Mouse (Mus musculus) neural tube, embryonic 15.5 days (tissue): ENCODE data around the gene Hectd2. TPM values are rescaled to one million over a fixed set of nuclear protein-coding genes. Genes with fewer than 3 reads are reported as not detected.

Experiments used
- ATAC-seq: fragments of 200-750 bp; cut with Nextera tagmentation; 2 replicates; pipeline ENCODE4 v1.8.0; 2017; ENCODE audit warnings: mild to moderate bottlenecking, moderate TSS enrichment, moderate library complexity; ENCODE audit not compliant: low FRiP score
- H3K27ac ChIP-seq: fragments of 300-500 bp; sonication (generic); replicated peaks from 2 replicates; pipeline ENCODE4 v1.5.1; 2015; ENCODE audit warnings: mild to moderate bottlenecking, inconsistent platforms
- H3K27me3 ChIP-seq: fragments of 300-500 bp; sonication (generic); replicated peaks from 2 replicates; pipeline ENCODE4 v1.6.1; 2015; ENCODE audit warnings: inconsistent platforms
- H3K36me3 ChIP-seq: fragments of 300-500 bp; sonication (generic); 2 replicates; pipeline ENCODE4 v1.6.1; 2015; ENCODE audit warnings: inconsistent platforms
- H3K4me1 ChIP-seq: fragments of 300-500 bp; sonication (generic); 2 replicates; pipeline ENCODE4 v1.6.1; 2015; ENCODE audit warnings: inconsistent platforms
- H3K4me2 ChIP-seq: fragments of 300-500 bp; sonication (generic); 2 replicates; pipeline ENCODE4 v1.6.1; 2015; ENCODE audit warnings: inconsistent platforms, mild to moderate bottlenecking, moderate library complexity
- H3K4me3 ChIP-seq: fragments of 300-500 bp; sonication (generic); replicated peaks from 2 replicates; pipeline ENCODE4 v1.5.1; 2015; ENCODE audit warnings: mild to moderate bottlenecking, inconsistent platforms
- H3K9ac ChIP-seq: fragments of 300-500 bp; sonication (generic); replicated peaks from 2 replicates; pipeline ENCODE4 v1.6.1; 2015; ENCODE audit warnings: mild to moderate bottlenecking, inconsistent platforms
- H3K9me3 ChIP-seq: fragments of 300-500 bp; sonication (generic); replicated peaks from 2 replicates; pipeline ENCODE4 v1.6.1; 2016; ENCODE audit warnings: inconsistent platforms
- WGBS: fragments of 180-500 bp; shearing (Covaris S2); methylation state at CpG from one replicate; pipeline ENCODE4 v1.1.7; 2015; ENCODE audit warnings: mixed read lengths; 5-methylcytosine and 5-hydroxymethylcytosine counted together
- polyA plus RNA-seq: library from polyadenylated mRNA; unstranded; fragments of >200 nt; fragmentation: Nextera tagmentation; extraction: Ambion mirVana; gene quantifications from 2 replicates; pipeline ENCODE4 v1.2.1, GENCODE M21; 2015

Hectd2 gene
- polyA plus RNA-seq, 1 experiment from 2014 or later: 10.0 TPM

- Histone ChIP-seq H3K9ac (no peak overlapping the region), H3K9me3 (no peaks in the 10 kb centered on the region), H3K4me3 (no peak overlapping the region), H3K36me3 (no peaks in the 10 kb centered on the region), H3K27me3 (no peaks in the 10 kb centered on the region), H3K27ac (peak overlapping the region; percentile 78; the same call in 1 of the 2 replicates), H3K4me2 (no peak overlapping the region), H3K4me1 (peaks cover 33% of the 10 kb centered on the region)
- WGBS: 10% methylated on average over 6 of the region's 6 CpGs
- no peak for ATAC-seq
Observed at GRCm38 (mm10) chr19:36535878-36536277, 18.6 kb upstream of the Hectd2 start.

DNA sequence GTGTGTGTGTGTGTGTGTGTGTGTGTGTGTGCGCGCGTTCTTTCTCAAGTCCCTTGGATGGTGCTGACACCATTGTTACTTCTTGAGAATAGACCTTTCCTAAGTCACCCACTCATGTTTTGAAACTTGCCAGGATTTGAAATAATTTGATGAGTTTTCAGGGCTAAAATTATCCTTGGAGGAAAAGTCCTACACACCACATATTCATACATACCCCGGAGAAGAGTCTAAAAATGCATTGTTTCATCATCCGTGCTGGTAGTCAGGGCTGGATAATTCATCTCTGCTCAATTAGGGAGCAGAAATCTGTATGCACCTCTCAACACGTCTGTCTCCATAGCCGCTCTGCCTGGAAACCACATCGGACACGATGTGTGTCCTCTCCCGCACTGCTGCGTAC is 17.5 kb upstream of the Hectd2 start:
- 69% methylated on average over 11 of the region's 11 CpGs for WGBS
- H3K4me2 ChIP-seq: no peak overlapping the region
- no peak overlapping the region for H3K9ac ChIP-seq
- H3K27ac ChIP-seq: 0 out of 2 replicates have a peak overlapping the region, but pooled peaks have one; percentile 78
- peaks cover 33% of the 10 kb centered on the region for H3K4me1 ChIP-seq
- no peak overlapping the region for H3K4me3 ChIP-seq
- H3K9me3 ChIP-seq: no peaks in the 10 kb centered on the region
- no peaks in the 10 kb centered on the region for H3K36me3 ChIP-seq
- no peak for ATAC-seq
- H3K27me3 ChIP-seq: no peaks in the 10 kb centered on the region

- Histone ChIP-seq H3K4me3 (no peak overlapping the region), H3K4me1 (peaks cover 28% of the 10 kb centered on the region), H3K9me3 (no peaks in the 10 kb centered on the region), H3K36me3 (no peaks in the 10 kb centered on the region), H3K27ac (no peak overlapping the region), H3K27me3 (no peaks in the 10 kb centered on the region), H3K9ac (no peak overlapping the region), H3K4me2 (no peak overlapping the region)
- ATAC-seq: peak; percentile 54; the same call in 1 of the 2 replicates
- 9% methylated on average over 4 of the region's 4 CpGs for WGBS
Observed at GRCm38 (mm10) chr19:36538528-36538927, 15.9 kb upstream of the Hectd2 start.

DNA sequence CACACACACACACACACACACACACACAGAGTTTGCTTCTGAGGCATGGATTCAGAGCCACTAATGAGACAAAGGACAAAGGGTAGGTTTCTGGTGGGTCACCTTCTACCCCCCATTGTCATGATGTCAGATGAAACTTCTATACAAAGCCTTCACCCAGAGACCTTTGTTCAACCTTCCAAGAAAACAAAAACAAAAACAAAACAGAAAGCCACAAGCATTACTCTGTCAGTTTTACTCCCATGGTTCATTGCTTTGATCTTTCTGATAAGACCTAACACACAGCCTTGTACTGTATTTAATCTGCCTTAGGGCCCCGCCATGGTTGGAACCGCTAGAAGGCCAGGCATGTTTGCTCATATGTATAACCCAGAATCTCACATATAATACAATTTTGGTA is 15.1 kb upstream of the Hectd2 start:
- no peak overlapping the region for H3K4me3 ChIP-seq
- WGBS: 93% methylated on average over 2 of the region's 2 CpGs
- peaks cover 20% of the 10 kb centered on the region for H3K4me1 ChIP-seq
- H3K9me3 ChIP-seq: no peaks in the 10 kb centered on the region
- ATAC-seq: no peak
- H3K27ac ChIP-seq: no peak overlapping the region
- H3K9ac ChIP-seq: no peak overlapping the region
- no peaks in the 10 kb centered on the region for H3K27me3 ChIP-seq
- H3K36me3 ChIP-seq: no peaks in the 10 kb centered on the region
- H3K4me2 ChIP-seq: no peak overlapping the region

DNA sequence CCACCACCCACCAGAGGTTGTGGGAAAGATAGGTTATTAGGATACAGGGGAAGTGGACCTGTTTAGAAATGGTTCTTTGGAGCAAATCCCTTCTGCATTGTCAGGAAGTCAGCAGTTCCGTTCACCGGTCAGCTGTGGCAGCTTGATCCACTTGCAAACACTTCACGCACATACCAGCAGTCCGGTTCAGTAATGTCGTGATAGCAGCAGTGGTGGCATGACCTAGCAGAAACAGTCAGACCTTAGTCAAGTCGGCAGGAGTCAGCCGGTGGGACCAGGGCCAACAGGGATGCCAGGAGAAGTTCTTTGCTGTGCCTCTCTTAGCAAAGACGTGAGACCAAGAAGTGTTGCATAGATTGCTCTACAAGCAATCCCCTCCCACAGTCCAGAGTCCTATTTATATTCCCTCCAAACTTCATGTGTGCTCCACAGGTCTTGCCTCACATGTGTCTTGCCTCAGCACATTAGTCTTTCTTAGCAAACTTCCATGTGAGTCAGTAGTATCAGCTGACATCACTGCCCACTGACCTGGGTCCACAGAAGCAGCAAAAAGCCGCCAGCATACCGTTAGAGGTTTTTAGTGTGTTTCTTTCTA is 14.3 kb upstream of the Hectd2 start:
- Histone ChIP-seq H3K9ac (no peak overlapping the region), H3K27me3 (no peaks in the 10 kb centered on the region), H3K4me3 (no peak overlapping the region), H3K36me3 (no peaks in the 10 kb centered on the region), H3K4me2 (no peak overlapping the region), H3K4me1 (peaks cover 12% of the 10 kb centered on the region), H3K9me3 (no peaks in the 10 kb centered on the region), H3K27ac (no peak overlapping the region)
- no peak for ATAC-seq
- WGBS: 87% methylated on average over 10 of the region's 10 CpGs

DNA sequence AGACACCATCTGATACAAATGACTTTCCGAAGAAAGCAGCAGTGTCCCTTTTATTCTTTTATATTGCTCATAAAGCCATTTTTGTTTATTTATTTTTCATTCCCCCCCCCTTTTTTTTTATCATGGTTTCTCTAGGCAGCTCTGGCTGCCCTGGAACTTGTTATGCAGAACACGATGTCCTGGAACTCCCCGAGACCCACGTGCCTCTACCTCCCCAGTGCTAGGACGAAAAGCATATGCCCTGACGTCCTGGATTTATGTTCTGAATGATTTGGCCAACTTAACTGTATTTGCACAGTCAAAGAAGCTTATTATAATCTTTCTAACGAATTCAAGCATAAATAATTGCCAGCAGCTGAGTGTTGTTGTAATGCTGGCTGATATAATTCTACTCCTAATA is 13.7 kb upstream of the Hectd2 start:
- no peak overlapping the region for H3K4me3 ChIP-seq
- H3K4me1 ChIP-seq: peaks cover 6% of the 10 kb centered on the region
- H3K27ac ChIP-seq: no peak overlapping the region
- no peak overlapping the region for H3K4me2 ChIP-seq
- H3K9ac ChIP-seq: no peak overlapping the region
- no peaks in the 10 kb centered on the region for H3K9me3 ChIP-seq
- H3K27me3 ChIP-seq: no peaks in the 10 kb centered on the region
- 77% methylated on average over 7 of the region's 7 CpGs for WGBS
- no peaks in the 10 kb centered on the region for H3K36me3 ChIP-seq
- ATAC-seq: no peak

- H3K4me1 ChIP-seq: peaks cover 4% of the 10 kb centered on the region
- peak overlapping the region; percentile 90 for H3K27ac ChIP-seq
- peak overlapping the region; percentile 74 for H3K9ac ChIP-seq
- peak overlapping the region; percentile 85 for H3K4me2 ChIP-seq
- H3K27me3 ChIP-seq: 0 out of 2 replicates have a peak, but pooled peaks cover 3% of the 10 kb centered on the region
- peak; percentile 81 for ATAC-seq
- H3K4me3 ChIP-seq: peak overlapping the region; percentile 89
- 6% methylated on average over 20 of the region's 20 CpGs for WGBS
- no peaks in the 10 kb centered on the region for H3K9me3 ChIP-seq
- H3K36me3 ChIP-seq: no peaks in the 10 kb centered on the region
Observed at GRCm38 (mm10) chr19:36553561-36554045, 836 bp upstream of the Hectd2 start.

DNA sequence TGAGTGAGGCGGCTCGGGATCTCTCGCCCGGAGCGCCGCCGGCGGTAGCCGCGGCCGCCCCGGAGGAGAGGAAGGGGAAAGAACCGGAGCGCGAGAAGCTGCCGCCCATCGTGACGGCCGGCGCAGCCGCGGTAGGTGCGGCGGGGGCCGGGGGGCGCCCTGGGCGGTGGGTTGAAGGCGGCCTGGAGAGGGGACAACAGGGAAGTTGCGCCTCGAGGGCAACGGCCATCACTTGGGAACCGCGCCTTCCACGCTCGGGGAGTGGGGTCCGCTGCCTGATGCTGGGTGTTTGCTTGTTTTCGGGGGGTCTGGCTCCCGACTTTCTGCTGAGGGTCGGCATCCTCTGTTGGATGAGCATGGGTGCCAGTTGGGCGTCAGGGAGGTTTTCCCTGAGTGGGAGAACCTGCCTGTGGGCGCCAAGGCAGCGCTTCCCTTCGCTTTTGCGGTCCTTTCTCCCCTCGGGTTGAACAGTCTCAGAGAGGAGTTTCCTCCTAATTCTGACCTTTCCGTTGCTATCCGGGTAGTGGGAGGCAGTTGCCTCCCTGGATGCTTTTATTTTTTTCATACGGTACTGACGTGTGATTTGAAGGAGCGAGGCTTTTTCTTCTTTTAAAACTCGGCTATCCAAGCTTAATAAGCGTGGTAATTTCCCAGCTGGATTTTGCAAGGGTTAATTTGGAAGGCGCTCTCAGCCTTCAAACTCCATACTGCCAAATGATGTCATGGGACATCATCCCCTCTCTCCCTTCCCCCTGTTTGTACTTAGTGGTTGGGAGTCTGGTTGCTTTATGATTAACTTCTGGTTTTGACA is 551 bp downstream of the Hectd2 start:
- H3K4me3 ChIP-seq: peak overlapping the region; percentile 89
- H3K27me3 ChIP-seq: 0 out of 2 replicates have a peak, but pooled peaks cover 3% of the 10 kb centered on the region

DNA sequence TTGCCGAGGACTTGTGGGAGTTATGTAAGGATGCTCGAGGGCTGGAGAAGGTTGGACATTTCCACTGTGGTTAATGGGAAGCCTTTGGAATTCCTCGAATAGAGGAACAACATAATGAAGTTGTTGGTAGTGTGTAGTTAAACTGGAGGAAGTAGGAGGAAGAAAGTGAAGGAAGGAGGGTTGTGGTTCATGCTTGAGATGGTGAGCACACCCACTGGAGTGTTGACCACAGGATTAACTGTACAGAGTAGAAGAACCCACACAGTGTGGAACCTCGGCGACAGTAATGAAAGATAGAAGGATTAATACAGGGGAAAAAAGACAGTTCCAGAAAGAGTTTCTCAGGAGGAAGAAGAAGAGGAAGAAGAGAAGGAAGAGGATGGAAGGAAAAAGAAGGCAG is 4.9 kb downstream of the Hectd2 start:
- Histone ChIP-seq H3K27me3 (no peaks in the 10 kb centered on the region), H3K4me2 (no peak overlapping the region), H3K9ac (no peak overlapping the region), H3K4me3 (no peak overlapping the region), H3K4me1 (peaks cover 4% of the 10 kb centered on the region), H3K9me3 (no peaks in the 10 kb centered on the region), H3K36me3 (no peaks in the 10 kb centered on the region), H3K27ac (no peak overlapping the region)
- no peak for ATAC-seq
- WGBS: 81% methylated on average over 5 of the region's 5 CpGs

More for the DNA sequence above, 551 bp downstream of the Hectd2 start:
- peaks cover 4% of the 10 kb centered on the region for H3K4me1 ChIP-seq
- peak; percentile 79 for ATAC-seq
- peak overlapping the region; percentile 69 for H3K4me2 ChIP-seq
- H3K27ac ChIP-seq: peak overlapping the region; percentile 95
- peak overlapping the region; percentile 93 for H3K9ac ChIP-seq
- no peaks in the 10 kb centered on the region for H3K36me3 ChIP-seq
- H3K9me3 ChIP-seq: no peaks in the 10 kb centered on the region
- WGBS: under 1% methylated on average over 47 of the region's 53 CpGs

- ATAC-seq: no peak
- no peak overlapping the region for H3K27ac ChIP-seq
- WGBS: 28% methylated on average over 2 of the region's 2 CpGs
Observed at GRCm38 (mm10) chr19:36560160-36560559, 5.7 kb downstream of the Hectd2 start.

GRCm38 (mm10) chr19:36561171-36561570 is 6.7 kb downstream of the Hectd2 start:
- H3K9me3 ChIP-seq: no peaks in the 10 kb centered on the region
- H3K4me2 ChIP-seq: no peak overlapping the region
- H3K4me1 ChIP-seq: peaks cover 3% of the 10 kb centered on the region; the same call in 1 of the 2 replicates
- no peaks in the 10 kb centered on the region for H3K36me3 ChIP-seq
- H3K27ac ChIP-seq: no peak overlapping the region
- H3K4me3 ChIP-seq: no peak overlapping the region
- ATAC-seq: no peak
- WGBS: 76% methylated on average over 2 of the region's 2 CpGs
- no peak overlapping the region for H3K9ac ChIP-seq
- H3K27me3 ChIP-seq: no peaks in the 10 kb centered on the region

More at GRCm38 (mm10) chr19:36560160-36560559, 5.7 kb downstream of the Hectd2 start:
- H3K4me3 ChIP-seq: no peak overlapping the region
- peaks cover 7% of the 10 kb centered on the region for H3K4me1 ChIP-seq
- H3K27me3 ChIP-seq: no peaks in the 10 kb centered on the region
- no peaks in the 10 kb centered on the region for H3K9me3 ChIP-seq
- no peak overlapping the region for H3K9ac ChIP-seq
- no peaks in the 10 kb centered on the region for H3K36me3 ChIP-seq
- no peak overlapping the region for H3K4me2 ChIP-seq

DNA sequence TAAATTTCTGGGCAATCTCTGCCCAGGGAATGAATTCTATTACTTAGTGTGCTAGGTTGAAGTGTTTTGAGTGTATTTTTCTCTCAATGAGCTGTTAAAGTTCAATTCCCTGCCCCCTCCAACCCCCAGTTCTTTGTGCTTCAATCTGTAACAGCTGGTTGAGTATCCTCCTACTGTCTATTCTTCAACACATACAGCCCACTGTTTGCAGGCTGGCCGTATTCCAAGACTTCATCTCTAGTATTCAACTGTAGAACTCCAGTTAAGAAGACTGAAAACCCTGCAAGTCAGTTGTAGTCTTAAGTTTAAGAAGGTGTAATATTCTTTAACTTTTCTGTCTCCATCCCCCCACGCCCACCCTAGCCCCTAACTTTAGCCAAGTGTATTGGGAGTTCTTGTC is 10.0 kb downstream of the Hectd2 start:
- ATAC-seq: no peak
- no peak overlapping the region for H3K4me3 ChIP-seq
- 69% methylated on average over 2 of the region's 2 CpGs for WGBS

More for the DNA sequence above, 10.0 kb downstream of the Hectd2 start:
- Histone ChIP-seq H3K4me1 (peaks cover 3% of the 10 kb centered on the region; the same call in 1 of the 2 replicates), H3K4me2 (no peak overlapping the region), H3K36me3 (no peaks in the 10 kb centered on the region), H3K27me3 (no peaks in the 10 kb centered on the region), H3K9me3 (no peaks in the 10 kb centered on the region), H3K9ac (no peak overlapping the region), H3K27ac (no peak overlapping the region)
